Mouse (Mus musculus): Measurements from ENCODE around the gene Ltf.

DNA sequence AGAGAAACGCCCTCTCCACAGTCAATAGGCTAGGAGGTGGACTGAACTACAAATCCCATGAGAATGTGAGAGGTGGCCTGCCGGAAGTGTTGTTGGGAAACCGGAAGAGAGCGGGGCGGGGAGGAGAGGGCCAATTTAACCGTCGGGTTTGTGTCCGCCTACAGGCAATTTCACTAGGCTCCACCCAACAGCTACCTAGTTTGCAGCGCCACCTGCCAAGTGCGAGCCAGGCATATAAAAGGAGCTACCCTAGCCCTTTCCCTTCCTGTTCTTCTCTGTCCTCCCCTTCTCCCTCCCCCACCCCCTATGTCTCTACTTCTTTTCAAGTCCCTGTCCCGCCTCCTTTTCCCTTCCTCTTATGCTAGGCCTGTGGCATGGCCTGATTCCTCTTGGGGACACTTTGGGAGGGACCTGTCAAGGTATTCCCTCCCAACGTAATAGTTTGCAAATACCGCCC is 24.3 kb upstream of the Ltf start:
- TF ChIP-seq FLI1 (IDR thresholded peaks at IDR 0.05; ENCODE audit: low read length) (no peak), GATA1 (IDR thresholded peaks at IDR 0.05; ENCODE audit: borderline replicate concordance, low read length) (no peak)

Measured in megakaryocyte, embryonic 14.5 days (primary cell).